Mouse (Mus musculus) kidney, adult 2 months (tissue): ENCODE data around the gene 1700102P08Rik. TPM values are rescaled to one million over a fixed set of nuclear protein-coding genes. Genes with fewer than 3 reads are reported as not detected.

Experiments used
- DNase-seq: peaks from one replicate; pipeline ENCODE4 v3.0.0; 2021
- H3K27ac ChIP-seq: fragments of 200-500 bp; 2 replicates; pipeline ENCODE4 v1.5.1; 2012; ENCODE audit warnings: low read depth, low read length, control low read depth, inconsistent platforms; ENCODE audit not compliant: insufficient read depth
- H3K27me3 ChIP-seq: fragments of 200-500 bp; replicated peaks from 2 replicates; pipeline ENCODE4 v1.6.1; 2012; ENCODE audit warnings: mild to moderate bottlenecking, moderate library complexity, low read length, inconsistent platforms; ENCODE audit not compliant: control insufficient read depth, insufficient read depth
- H3K36me3 ChIP-seq: fragments of 200-500 bp; 2 replicates; pipeline ENCODE4 v1.6.1; 2012; ENCODE audit warnings: mild to moderate bottlenecking, moderate library complexity, low read length, inconsistent platforms; ENCODE audit not compliant: control insufficient read depth, insufficient read depth
- H3K4me1 ChIP-seq: fragments of 200-500 bp; 2 replicates; pipeline ENCODE4 v1.6.1; 2011; ENCODE audit warnings: low read length; ENCODE audit not compliant: control insufficient read depth, insufficient read depth
- H3K4me3 ChIP-seq: fragments of 200-500 bp; 2 replicates; pipeline ENCODE4 v1.5.1; 2011; ENCODE audit warnings: mild to moderate bottlenecking, low read depth, low read length, control low read depth; ENCODE audit not compliant: insufficient read depth
- CTCF ChIP-seq: fragments of 200-500 bp; conservative IDR thresholded peaks from 2 replicates; pipeline ENCODE4 v1.5.1; 2011; ENCODE audit warnings: low read depth, mild to moderate bottlenecking, control low read depth, low read length, moderate library complexity, mixed read lengths; ENCODE audit not compliant: insufficient read depth, insufficient read length
- POLR2A ChIP-seq: fragments of 200-500 bp; IDR thresholded peaks from one replicate; pipeline ENCODE4 v1.6.1; 2011; ENCODE audit warnings: low read depth, low read length, control low read depth
- WGBS: fragments of 180-500 bp; shearing (Covaris S2); methylation state at CpG from one replicate; pipeline ENCODE4 v1.1.7; 2018; 5-methylcytosine and 5-hydroxymethylcytosine counted together
- polyA plus RNA-seq: library from polyadenylated mRNA; depleted of rRNA; stranded (reverse); fragments of >200 nt; gene quantifications from 2 replicates; pipeline ENCODE4 v1.2.3, GENCODE M21; 2012

Gene 1700102P08Rik
- polyA plus RNA-seq, 1 experiment: 0.50 TPM

- H3K27ac ChIP-seq: no peak overlapping the region
- peak overlapping the region; percentile 79 for H3K4me3 ChIP-seq
- 76% methylated on average over 6 of the region's 6 CpGs for WGBS
- no peaks in the 10 kb centered on the region for H3K36me3 ChIP-seq
- peaks cover 7% of the 10 kb centered on the region for H3K4me1 ChIP-seq
- no peak for TF ChIP-seq CTCF
- no peak for TF ChIP-seq POLR2A
- DNase-seq: no peak
- H3K27me3 ChIP-seq: no peaks in the 10 kb centered on the region
Observed at GRCm38 (mm10) chr9:108451519-108452160, 59.0 kb downstream of the 1700102P08Rik start.

GRCm38 (mm10) chr9:108452291-108452906 is 59.8 kb downstream of the 1700102P08Rik start:
- DNase-seq: peak; percentile 85
- Histone ChIP-seq H3K27ac (no peak overlapping the region), H3K4me3 (peak overlapping the region; percentile 79), H3K36me3 (no peaks in the 10 kb centered on the region), H3K27me3 (no peaks in the 10 kb centered on the region), H3K4me1 (peaks cover 8% of the 10 kb centered on the region)
- WGBS: under 1% methylated on average over 40 of the region's 40 CpGs
- TF ChIP-seq POLR2A (no peak), CTCF (peak; percentile 71)

- WGBS: 46% methylated on average over 6 of the region's 6 CpGs
- TF ChIP-seq POLR2A (no peak), CTCF (no peak)
- Histone ChIP-seq H3K36me3 (no peaks in the 10 kb centered on the region), H3K27me3 (no peaks in the 10 kb centered on the region), H3K4me3 (no peak overlapping the region), H3K4me1 (peaks cover 12% of the 10 kb centered on the region), H3K27ac (no peak overlapping the region)
- DNase-seq: no peak
Observed at GRCm38 (mm10) chr9:108452911-108453310, 60.3 kb downstream of the 1700102P08Rik start.

- H3K27me3 ChIP-seq: no peaks in the 10 kb centered on the region
- WGBS: 80% methylated on average over 4 of the region's 4 CpGs
- H3K4me1 ChIP-seq: peaks cover 12% of the 10 kb centered on the region
- no peak for TF ChIP-seq POLR2A
- no peak for TF ChIP-seq CTCF
- H3K36me3 ChIP-seq: no peaks in the 10 kb centered on the region
- DNase-seq: no peak
- H3K4me3 ChIP-seq: no peak overlapping the region
- H3K27ac ChIP-seq: no peak overlapping the region
Observed at GRCm38 (mm10) chr9:108453458-108453857, 60.9 kb downstream of the 1700102P08Rik start.

DNA sequence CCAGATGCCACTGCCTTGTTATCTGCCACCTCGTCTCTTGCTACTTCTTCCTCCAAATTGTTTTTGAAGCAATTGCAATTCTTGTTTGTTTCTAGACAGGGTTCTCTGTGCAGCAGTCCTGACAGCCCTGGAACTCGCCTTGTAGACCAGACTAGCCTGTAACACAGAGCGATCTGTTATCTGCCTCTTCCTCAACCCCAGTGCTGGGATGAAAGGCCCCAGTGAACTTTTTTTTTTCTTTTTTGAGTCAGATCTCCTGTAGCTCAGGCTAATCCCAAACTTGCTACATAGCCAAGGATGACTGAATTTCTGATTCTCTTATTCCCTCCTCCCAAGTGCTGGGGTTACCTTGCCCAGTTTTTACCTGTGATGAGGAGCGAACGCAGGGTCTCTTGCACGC is 61.8 kb downstream of the 1700102P08Rik start:
- no peaks in the 10 kb centered on the region for H3K27me3 ChIP-seq
- H3K27ac ChIP-seq: no peak overlapping the region
- no peak for TF ChIP-seq POLR2A
- no peak for TF ChIP-seq CTCF
- DNase-seq: no peak
- H3K4me3 ChIP-seq: no peak overlapping the region
- H3K36me3 ChIP-seq: no peaks in the 10 kb centered on the region
- H3K4me1 ChIP-seq: peaks cover 12% of the 10 kb centered on the region
- 93% methylated on average over 6 of the region's 6 CpGs for WGBS

GRCm38 (mm10) chr9:108455747-108456571 is 63.4 kb downstream of the 1700102P08Rik start:
- no peak overlapping the region for H3K4me3 ChIP-seq
- WGBS: 76% methylated on average over 12 of the region's 12 CpGs
- no peaks in the 10 kb centered on the region for H3K36me3 ChIP-seq

DNA sequence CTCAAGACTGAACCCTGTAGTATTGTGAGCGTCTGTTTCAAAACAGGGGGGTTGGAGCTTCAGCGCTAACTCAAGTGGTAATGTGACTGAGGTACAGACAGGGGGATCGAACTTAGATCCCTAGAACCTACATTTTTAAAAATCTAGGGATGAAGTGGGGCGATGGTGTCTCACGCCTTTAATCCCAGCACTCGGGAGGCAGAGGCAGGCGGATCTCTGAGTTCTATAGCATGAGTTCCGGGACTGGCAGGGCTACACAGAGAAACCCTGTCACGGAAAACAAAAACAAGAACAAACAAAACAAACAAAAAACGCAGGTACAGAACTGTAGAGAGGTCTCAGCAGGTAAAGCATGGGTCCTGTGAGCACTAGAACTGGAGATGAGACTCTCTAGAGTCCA is 64.3 kb downstream of the 1700102P08Rik start:
- no peaks in the 10 kb centered on the region for H3K27me3 ChIP-seq
- H3K4me1 ChIP-seq: peaks cover 17% of the 10 kb centered on the region; the same call in 1 of the 2 replicates
- no peaks in the 10 kb centered on the region for H3K36me3 ChIP-seq
- DNase-seq: no peak
- no peak overlapping the region for H3K27ac ChIP-seq
- no peak for TF ChIP-seq POLR2A
- TF ChIP-seq CTCF: no peak
- 92% methylated on average over 10 of the region's 10 CpGs for whole genome bisulfite sequencing
- no peak overlapping the region for H3K4me3 ChIP-seq

More at GRCm38 (mm10) chr9:108455747-108456571, 63.4 kb downstream of the 1700102P08Rik start:
- TF ChIP-seq POLR2A (no peak), CTCF (no peak)
- H3K27me3 ChIP-seq: no peaks in the 10 kb centered on the region
- DNase-seq: no peak
- no peak overlapping the region for H3K27ac ChIP-seq
- H3K4me1 ChIP-seq: peaks cover 14% of the 10 kb centered on the region
